Mouse (Mus musculus) midbrain, embryonic 15.5 days (tissue): ENCODE results near the gene Mylk2. TPM values are rescaled to one million over a fixed set of nuclear protein-coding genes. Genes with fewer than 3 reads are reported as not detected.

Source experiments
- ATAC-seq: fragments of 200-750 bp; cut with Nextera tagmentation; replicated peaks from 2 replicates; pipeline ENCODE4 v1.8.0; 2017; ENCODE audit warnings: moderate TSS enrichment
- H3K27ac ChIP-seq: fragments of 300-500 bp; sonication (generic); 2 replicates; pipeline ENCODE4 v1.5.1; 2015; ENCODE audit warnings: mild to moderate bottlenecking, inconsistent platforms
- H3K27me3 ChIP-seq: fragments of 300-500 bp; sonication (generic); replicated peaks from 2 replicates; pipeline ENCODE4 v1.6.1; 2015; ENCODE audit warnings: inconsistent platforms
- H3K36me3 ChIP-seq: fragments of 300-500 bp; sonication (generic); replicated peaks from 2 replicates; pipeline ENCODE4 v1.6.1; 2015; ENCODE audit warnings: inconsistent platforms
- H3K4me1 ChIP-seq: fragments of 300-500 bp; sonication (generic); 2 replicates; pipeline ENCODE4 v1.6.1; 2015; ENCODE audit warnings: inconsistent platforms
- H3K4me2 ChIP-seq: fragments of 300-500 bp; sonication (generic); 2 replicates; pipeline ENCODE4 v1.6.1; 2015; ENCODE audit warnings: inconsistent platforms, mild to moderate bottlenecking, moderate library complexity
- H3K4me3 ChIP-seq: fragments of 300-500 bp; sonication (generic); 2 replicates; pipeline ENCODE4 v1.5.1; 2015; ENCODE audit warnings: mild to moderate bottlenecking, inconsistent platforms
- H3K9ac ChIP-seq: fragments of 300-500 bp; sonication (generic); 2 replicates; pipeline ENCODE4 v1.6.1; 2015; ENCODE audit warnings: mild to moderate bottlenecking, inconsistent platforms
- H3K9me3 ChIP-seq: fragments of 300-500 bp; sonication (generic); 2 replicates; pipeline ENCODE4 v1.6.1; 2016; ENCODE audit warnings: inconsistent platforms
- WGBS: fragments of 180-500 bp; shearing (Covaris S2); methylation state at CpG from one replicate; pipeline ENCODE4 v1.1.7; 2015; ENCODE audit warnings: mixed read lengths; 5-methylcytosine and 5-hydroxymethylcytosine counted together
- polyA plus RNA-seq: library from polyadenylated mRNA; unstranded; fragments of >200 nt; fragmentation: Nextera tagmentation; extraction: Ambion mirVana; gene quantifications from 2 replicates; pipeline ENCODE4 v1.2.1, GENCODE M21; 2015

Mylk2 gene
- polyA plus RNA-seq, 1 experiment from 2014 or later, result not detected

- H3K4me1 ChIP-seq, result peaks cover 9% of the 10 kb centered on the region; the same call in 1 of the 2 replicates
- no peak overlapping the region for H3K4me2 ChIP-seq
- 67% methylated on average over 5 of the region's 5 CpGs for WGBS
- no peak overlapping the region for H3K4me3 ChIP-seq
- no peak overlapping the region for H3K27ac ChIP-seq
- no peaks in the 10 kb centered on the region for H3K36me3 ChIP-seq
- H3K9ac ChIP-seq, result no peak overlapping the region
- ATAC-seq, result no peak
- H3K27me3 ChIP-seq, result peaks cover 33% of the 10 kb centered on the region
- no peaks in the 10 kb centered on the region for H3K9me3 ChIP-seq
Measured at GRCm38 (mm10) chr2:152916111-152916510, 5.0 kb downstream of the Mylk2 start.

DNA sequence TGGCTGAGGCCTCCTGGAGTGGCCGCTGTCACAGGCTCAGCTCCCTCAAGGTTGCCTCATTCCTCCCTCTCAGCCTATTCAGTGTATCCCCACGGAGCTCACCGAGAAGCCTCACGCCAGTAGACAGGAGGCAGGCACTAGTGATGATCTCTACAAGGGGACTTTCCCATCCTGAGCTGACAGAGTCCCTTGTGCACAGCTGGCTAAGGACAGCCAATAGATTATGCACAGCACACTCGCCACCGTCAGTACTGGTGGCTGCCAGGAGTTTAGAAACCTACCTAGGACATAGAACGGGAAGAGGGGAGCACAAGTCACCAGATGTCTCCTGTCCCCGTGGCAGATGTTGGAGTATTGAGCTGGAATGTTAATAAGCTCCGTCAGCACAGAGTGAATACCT is 6.5 kb downstream of the Mylk2 start:
- H3K36me3 ChIP-seq, result no peaks in the 10 kb centered on the region
- 60% methylated on average over 9 of the region's 9 CpGs for WGBS
- H3K27me3 ChIP-seq, result peaks cover 18% of the 10 kb centered on the region
- no peak overlapping the region for H3K9ac ChIP-seq
- no peaks in the 10 kb centered on the region for H3K9me3 ChIP-seq
- no peak overlapping the region for H3K4me3 ChIP-seq
- peaks cover 9% of the 10 kb centered on the region; the same call in 1 of the 2 replicates for H3K4me1 ChIP-seq
- no peak for ATAC-seq
- no peak overlapping the region for H3K27ac ChIP-seq
- H3K4me2 ChIP-seq, result no peak overlapping the region

GRCm38 (mm10) chr2:152922376-152922775 is 11.2 kb downstream of the Mylk2 start:
- Histone ChIP-seq H3K27me3 (no peaks in the 10 kb centered on the region), H3K9ac (no peak overlapping the region), H3K4me3 (no peak overlapping the region), H3K4me1 (no peaks in the 10 kb centered on the region), H3K9me3 (no peaks in the 10 kb centered on the region), H3K4me2 (no peak overlapping the region), H3K36me3 (no peaks in the 10 kb centered on the region), H3K27ac (no peak overlapping the region)
- no peak for ATAC-seq
- 39% methylated on average over 7 of the region's 7 CpGs for WGBS

GRCm38 (mm10) chr2:152923621-152924020 is 12.5 kb downstream of the Mylk2 start:
- no peaks in the 10 kb centered on the region for H3K36me3 ChIP-seq
- H3K4me2 ChIP-seq, result no peak overlapping the region
- no peak for ATAC-seq
- H3K4me3 ChIP-seq, result no peak overlapping the region
- WGBS, result 64% methylated on average over 3 of the region's 3 CpGs
- H3K4me1 ChIP-seq, result no peaks in the 10 kb centered on the region
- H3K9ac ChIP-seq, result no peak overlapping the region
- H3K27me3 ChIP-seq, result no peaks in the 10 kb centered on the region
- H3K27ac ChIP-seq, result no peak overlapping the region
- no peaks in the 10 kb centered on the region for H3K9me3 ChIP-seq

DNA sequence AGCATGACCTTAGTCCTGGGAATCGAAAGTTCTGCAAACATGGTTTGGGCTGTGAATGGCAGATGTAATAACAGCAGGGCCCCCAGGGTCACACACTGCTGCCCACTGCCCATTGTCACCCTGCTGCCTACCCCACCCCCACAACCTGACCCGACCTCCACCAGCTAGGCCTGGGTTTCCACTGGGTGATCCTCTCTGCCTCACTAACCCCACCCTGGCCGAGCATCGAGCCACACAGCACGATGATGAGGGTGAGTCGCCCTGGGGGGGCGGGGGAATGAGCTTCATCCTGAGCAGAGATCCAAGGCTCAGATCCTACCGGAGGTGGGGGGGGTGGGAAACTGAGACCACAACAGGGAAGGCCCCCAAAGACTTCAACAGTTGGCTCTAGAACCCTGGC is 13.0 kb downstream of the Mylk2 start:
- H3K4me2 ChIP-seq, result no peak overlapping the region
- no peaks in the 10 kb centered on the region for H3K36me3 ChIP-seq
- no peak overlapping the region for H3K9ac ChIP-seq
- no peaks in the 10 kb centered on the region for H3K4me1 ChIP-seq
- no peak overlapping the region for H3K27ac ChIP-seq
- H3K9me3 ChIP-seq, result no peaks in the 10 kb centered on the region
- ATAC-seq, result no peak
- H3K4me3 ChIP-seq, result no peak overlapping the region
- no peaks in the 10 kb centered on the region for H3K27me3 ChIP-seq
- 34% methylated on average over 8 of the region's 8 CpGs for WGBS

- Histone ChIP-seq H3K9ac (no peak overlapping the region), H3K4me1 (no peaks in the 10 kb centered on the region), H3K27ac (no peak overlapping the region), H3K27me3 (no peaks in the 10 kb centered on the region), H3K4me3 (no peak overlapping the region), H3K4me2 (no peak overlapping the region), H3K9me3 (no peaks in the 10 kb centered on the region), H3K36me3 (no peaks in the 10 kb centered on the region)
- no peak for ATAC-seq
- WGBS, result 89% methylated on average over 5 of the region's 5 CpGs
Measured at GRCm38 (mm10) chr2:152924543-152924942, 13.4 kb downstream of the Mylk2 start.

- Histone ChIP-seq H3K9me3 (no peaks in the 10 kb centered on the region), H3K36me3 (no peaks in the 10 kb centered on the region), H3K27ac (no peak overlapping the region), H3K4me2 (no peak overlapping the region), H3K27me3 (no peaks in the 10 kb centered on the region), H3K4me3 (no peak overlapping the region), H3K9ac (no peak overlapping the region), H3K4me1 (no peaks in the 10 kb centered on the region)
- WGBS, result 76% methylated on average over 11 of the region's 11 CpGs
- no peak for ATAC-seq
Measured at GRCm38 (mm10) chr2:152925189-152925872, 14.2 kb downstream of the Mylk2 start.

DNA sequence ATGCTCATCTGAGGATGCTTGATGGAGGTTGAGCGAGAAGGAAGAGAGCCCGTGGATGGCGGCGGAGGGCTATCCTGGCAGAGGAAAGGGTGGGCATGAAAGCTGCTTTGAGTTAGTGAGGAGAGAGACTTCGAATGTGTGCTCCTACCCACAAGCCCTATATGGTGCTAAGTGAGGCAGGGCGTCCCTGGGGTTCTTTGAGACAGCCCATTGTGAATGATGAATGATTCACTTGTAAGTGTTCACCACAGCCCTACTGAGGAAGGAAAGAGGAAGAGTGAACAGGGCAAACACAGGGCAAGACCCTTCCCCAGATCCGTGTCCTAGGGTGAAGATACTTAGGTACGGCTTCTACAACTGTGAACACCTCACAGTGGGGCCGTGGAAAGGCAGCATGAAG is 15.7 kb downstream of the Mylk2 start:
- ATAC-seq, result no peak
- WGBS, result 88% methylated on average over 9 of the region's 9 CpGs
- no peak overlapping the region for H3K27ac ChIP-seq

DNA sequence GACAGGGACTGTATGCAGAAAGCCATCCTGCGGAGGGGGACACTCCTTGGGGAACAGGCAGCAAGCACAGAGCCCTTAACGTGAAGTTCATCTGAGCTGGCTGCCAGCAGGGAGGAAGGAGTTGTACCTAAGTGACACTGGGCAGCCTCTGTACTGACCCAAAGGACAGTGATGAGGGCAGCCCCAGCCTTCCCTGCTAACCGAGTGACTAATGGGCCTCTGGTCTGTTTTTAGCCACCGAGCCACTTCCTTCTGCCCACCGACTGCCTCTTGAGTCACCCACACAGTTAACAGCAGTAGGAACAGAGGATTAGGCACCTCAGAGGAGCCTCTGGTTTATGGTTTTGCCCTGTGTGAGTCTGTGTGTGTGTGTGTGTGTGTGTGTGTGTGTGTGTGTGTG is 16.2 kb downstream of the Mylk2 start:
- no peak overlapping the region for H3K9ac ChIP-seq
- no peaks in the 10 kb centered on the region for H3K27me3 ChIP-seq
- H3K4me1 ChIP-seq, result no peaks in the 10 kb centered on the region
- 68% methylated on average over 5 of the region's 5 CpGs for WGBS
- no peak overlapping the region for H3K27ac ChIP-seq
- H3K9me3 ChIP-seq, result no peaks in the 10 kb centered on the region
- no peak overlapping the region for H3K4me3 ChIP-seq
- no peaks in the 10 kb centered on the region for H3K36me3 ChIP-seq
- no peak overlapping the region for H3K4me2 ChIP-seq
- ATAC-seq, result no peak

More for the DNA sequence above, 15.7 kb downstream of the Mylk2 start:
- Histone ChIP-seq H3K36me3 (no peaks in the 10 kb centered on the region), H3K9me3 (no peaks in the 10 kb centered on the region), H3K4me1 (no peaks in the 10 kb centered on the region), H3K4me3 (no peak overlapping the region), H3K27me3 (no peaks in the 10 kb centered on the region), H3K9ac (no peak overlapping the region), H3K4me2 (no peak overlapping the region)

DNA sequence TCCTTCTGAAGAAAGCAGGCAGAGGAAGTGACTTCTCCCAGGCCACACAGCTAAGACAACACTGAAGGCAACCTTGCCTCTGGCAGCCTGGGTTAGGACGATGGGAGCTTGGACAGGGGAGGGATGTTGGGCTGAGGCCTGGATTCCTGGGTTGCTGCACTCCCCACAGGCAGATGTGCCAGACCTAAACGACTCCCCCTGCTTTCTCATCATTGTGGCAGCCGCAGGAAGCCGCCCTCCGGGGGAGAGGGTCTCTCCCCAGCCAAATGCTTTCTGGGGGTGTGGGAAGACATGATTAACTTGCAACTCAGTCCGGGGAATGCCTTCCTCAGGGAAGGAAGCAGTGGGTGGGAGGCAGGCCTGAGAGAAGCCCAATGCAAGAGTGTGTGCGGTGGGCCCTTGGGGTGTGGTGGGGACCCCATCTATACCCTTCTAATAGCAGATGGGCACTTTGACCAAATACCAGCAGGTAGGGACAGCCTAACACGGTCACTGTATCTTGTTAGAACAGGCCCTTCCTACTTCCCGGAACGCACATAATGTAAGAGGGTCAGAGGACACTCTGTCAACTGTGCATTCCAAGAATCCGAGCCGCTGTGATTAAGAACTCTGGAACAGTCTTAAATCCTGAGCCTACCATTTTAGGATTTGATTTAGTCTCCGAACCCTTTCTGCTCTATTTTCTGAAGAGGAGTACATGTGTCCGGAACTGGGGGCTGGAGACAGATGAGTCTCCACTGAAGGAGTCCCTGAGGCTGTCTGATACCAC is 17.3 kb downstream of the Mylk2 start:
- H3K9me3 ChIP-seq, result no peaks in the 10 kb centered on the region
- ATAC-seq, result no peak
- H3K4me2 ChIP-seq, result no peak overlapping the region
- H3K36me3 ChIP-seq, result no peaks in the 10 kb centered on the region
- H3K27ac ChIP-seq, result no peak overlapping the region
- no peaks in the 10 kb centered on the region for H3K27me3 ChIP-seq
- 57% methylated on average over 14 of the region's 14 CpGs for WGBS
- no peak overlapping the region for H3K4me3 ChIP-seq
- no peak overlapping the region for H3K9ac ChIP-seq
- H3K4me1 ChIP-seq, result no peaks in the 10 kb centered on the region

GRCm38 (mm10) chr2:152928988-152929370 is 17.8 kb downstream of the Mylk2 start:
- 71% methylated on average over 3 of the region's 3 CpGs for WGBS
- Histone ChIP-seq H3K4me1 (no peaks in the 10 kb centered on the region), H3K27me3 (no peaks in the 10 kb centered on the region), H3K4me2 (no peak overlapping the region), H3K9ac (no peak overlapping the region), H3K4me3 (no peak overlapping the region), H3K9me3 (no peaks in the 10 kb centered on the region), H3K27ac (no peak overlapping the region), H3K36me3 (no peaks in the 10 kb centered on the region)
- no peak for ATAC-seq

GRCm38 (mm10) chr2:152930276-152930675 is 19.1 kb downstream of the Mylk2 start:
- Histone ChIP-seq H3K36me3 (no peaks in the 10 kb centered on the region), H3K9ac (no peak overlapping the region), H3K27me3 (no peaks in the 10 kb centered on the region), H3K27ac (no peak overlapping the region), H3K4me3 (no peak overlapping the region), H3K4me2 (no peak overlapping the region), H3K4me1 (no peaks in the 10 kb centered on the region), H3K9me3 (no peaks in the 10 kb centered on the region)
- WGBS, result 41% methylated on average over 2 of the region's 2 CpGs
- ATAC-seq, result no peak
